Mouse (Mus musculus) CH12.LX (cell line): ENCODE data around the gene Ccdc80.

Experiments used
- CHD1 ChIP-seq: IDR thresholded peaks from 2 replicates; pipeline ENCODE4 v1.6.1; 2012; ENCODE audit warnings: low read depth, low read length, improper control_type of control experiment, inconsistent platforms
- CHD2 ChIP-seq: IDR thresholded peaks from 2 replicates; pipeline ENCODE4 v1.6.1; 2011; ENCODE audit warnings: low read length, improper control_type of control experiment
- CTCF ChIP-seq, 2 experiments: IDR thresholded peaks in 1 of 2; conservative IDR thresholded peaks in 1 of 2; 2 replicates each; pipeline ENCODE4 v1.5.1; 2011 to 2012; ENCODE audit warnings: low read depth in 2 of 2, low read length in 2 of 2, improper control_type of control experiment in 1 of 2, inconsistent platforms in 1 of 2, mild to moderate bottlenecking in 1 of 2, moderate library complexity in 1 of 2
- EP300 ChIP-seq: IDR thresholded peaks from 2 replicates; pipeline ENCODE4 v1.6.1; 2011; ENCODE audit warnings: low read length, improper control_type of control experiment
- NELFE ChIP-seq: IDR thresholded peaks from 2 replicates; pipeline ENCODE4 v1.6.1; 2011; ENCODE audit warnings: low read depth, low read length, improper control_type of control experiment
- POLR2A ChIP-seq: IDR thresholded peaks from 2 replicates; pipeline ENCODE4 v1.6.1; 2011; ENCODE audit warnings: low read depth, mild to moderate bottlenecking, improper control_type of control experiment, low read length
- SIN3A ChIP-seq: IDR thresholded peaks from 2 replicates; pipeline ENCODE4 v1.6.1; 2012; ENCODE audit warnings: low read length, improper control_type of control experiment, inconsistent platforms
- TBP ChIP-seq: conservative IDR thresholded peaks from 2 replicates; pipeline ENCODE4 v1.6.1; 2011; ENCODE audit warnings: low read depth, low read length, improper control_type of control experiment
- ZC3H11A ChIP-seq: IDR thresholded peaks from 2 replicates; pipeline ENCODE4 v1.6.1; 2012; ENCODE audit warnings: low read depth, mild to moderate bottlenecking, inconsistent platforms, low read length, improper control_type of control experiment

DNA sequence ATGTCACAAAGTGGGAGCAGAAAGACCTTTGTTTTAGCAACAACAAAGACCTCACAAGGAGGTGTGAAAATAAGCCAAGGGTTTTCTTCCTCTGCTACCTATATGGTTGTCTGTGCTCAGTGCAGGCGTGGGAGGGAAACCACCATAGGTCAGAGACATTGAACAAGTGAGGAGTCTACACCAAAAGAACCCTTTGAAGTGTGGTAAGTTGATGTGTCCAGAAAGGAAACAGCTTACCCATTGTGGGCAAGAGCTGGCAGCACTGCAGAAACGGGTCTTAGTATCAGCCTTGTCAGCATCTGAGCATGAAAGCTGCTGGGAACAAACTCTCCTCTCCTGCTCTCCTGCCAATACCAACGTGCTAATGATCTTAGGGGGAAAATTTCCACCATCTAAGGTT, 48.4 kb upstream of the Ccdc80 start:
- no peak for TF ChIP-seq EP300
- no peak for TF ChIP-seq CHD2
- TF ChIP-seq SIN3A = no peak
- TF ChIP-seq CTCF (conservative IDR thresholded peaks at IDR 0.05 in 1 of 2, IDR thresholded peaks at IDR 0.05 in 1 of 2; ENCODE audit: low read depth in 2 of 2, low read length in 2 of 2) = no peak
- TF ChIP-seq TBP = no peak
- no peak for TF ChIP-seq POLR2A
- no peak for TF ChIP-seq NELFE
- no peak for TF ChIP-seq CHD1
- TF ChIP-seq ZC3H11A = no peak
